Mouse (Mus musculus): Measurements from ENCODE around the gene Tnk1. TPM values are rescaled to one million over a fixed set of nuclear protein-coding genes. Genes with fewer than 3 reads are reported as not detected.

Tnk1 gene
- total RNA-seq, 1 experiment: 3.4 TPM

DNA sequence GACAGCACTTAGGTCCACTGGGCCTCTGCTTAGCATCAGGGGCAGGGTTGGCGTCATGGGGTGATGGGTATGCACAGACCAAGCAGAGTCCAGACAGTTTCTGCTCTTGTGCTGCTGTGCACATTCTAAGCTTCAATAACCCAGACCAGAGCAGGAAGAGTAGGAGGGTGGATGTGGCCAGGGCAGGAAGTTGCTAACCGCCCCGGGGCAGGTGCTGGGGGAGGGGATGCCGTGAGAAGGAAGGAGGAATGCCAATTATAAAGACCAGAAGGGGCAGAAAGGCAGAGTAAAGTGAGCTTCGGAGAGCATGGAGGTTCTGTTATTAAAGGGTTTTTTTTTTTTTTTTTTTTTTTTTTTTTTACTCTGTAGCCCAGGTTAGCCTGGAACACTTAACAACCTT is 36.1 kb upstream of the Tnk1 start:
- peak overlapping the region; percentile 44; the same call in 1 of the 2 replicates for H3K9ac ChIP-seq (ENCODE audit: insufficient read depth, low read depth, low read length, poor library complexity, severe bottlenecking)
- peak overlapping the region; percentile 77; the same call in 1 of the 2 replicates for H3K27ac ChIP-seq (ENCODE audit: insufficient read depth, low read depth, low read length, poor library complexity, severe bottlenecking)
- H3K9me3 ChIP-seq (ENCODE audit: control insufficient read depth, insufficient read depth, low read depth, low read length): no peaks in the 10 kb centered on the region
- TF ChIP-seq ZC3H11A (IDR thresholded peaks at IDR 0.05; ENCODE audit: borderline replicate concordance, low read depth, low read length): no peak
- 0 out of 2 replicates have a peak, but pooled peaks have one; percentile 28 for TF ChIP-seq ZNF384 (IDR thresholded peaks at IDR 0.05; ENCODE audit: low read depth, low read length)
- no peaks in the 10 kb centered on the region for H3K36me3 ChIP-seq (ENCODE audit: control insufficient read depth, insufficient read depth, low read length, poor library complexity, severe bottlenecking)
- H3K4me3 ChIP-seq (ENCODE audit: insufficient read depth in 1 of 2, low read depth in 1 of 2, low read length in 2 of 2, poor library complexity in 1 of 2, severe bottlenecking in 1 of 2): peak overlapping the region in 1 of 2 experiments; percentile 55; a peak in 2 of 4 replicates
- in situ Hi-C loops (cut with MboI; ENCODE audit: low sequenced_read_pairs in 2 of 2, unreplicated experiment in 2 of 2): no loop called here
- H3K4me1 ChIP-seq (ENCODE audit: control insufficient read depth in 2 of 2, insufficient read depth in 2 of 2, low read length in 2 of 2, poor library complexity in 1 of 2): peaks cover 10 to 34% of the 10 kb centered on the region in 2 experiments; a peak in 3 of 4 replicates
- DNase-seq (ENCODE audit: low read depth, low spot score): no peak

DNA sequence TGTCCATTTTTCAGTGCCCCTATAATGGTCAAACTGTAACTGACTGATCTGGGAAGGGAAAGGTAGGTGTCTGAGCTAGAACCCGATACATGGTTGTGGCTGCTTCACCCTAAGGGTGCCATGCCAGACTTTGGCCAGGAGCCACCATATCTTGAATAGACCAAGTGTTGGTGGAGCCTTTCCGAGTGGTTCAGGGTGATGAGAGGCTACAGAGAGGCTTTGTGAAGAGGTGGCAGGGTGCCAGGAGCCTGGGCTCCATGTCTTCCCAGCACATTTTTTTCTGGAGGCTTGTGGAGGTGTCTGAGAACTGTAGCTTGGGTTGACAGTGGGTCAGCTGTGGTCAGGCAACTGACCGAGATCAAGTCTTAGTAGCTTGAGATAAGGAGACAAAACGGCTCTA is 33.0 kb upstream of the Tnk1 start:
- H3K9ac ChIP-seq (ENCODE audit: insufficient read depth, low read depth, low read length, poor library complexity, severe bottlenecking): no peak overlapping the region
- in situ Hi-C loops (cut with MboI; ENCODE audit: low sequenced_read_pairs in 2 of 2, unreplicated experiment in 2 of 2): no loop called here
- no peak overlapping the region for H3K27ac ChIP-seq (ENCODE audit: insufficient read depth, low read depth, low read length, poor library complexity, severe bottlenecking)
- TF ChIP-seq MAFK (IDR thresholded peaks at IDR 0.05; ENCODE audit: insufficient read depth, low read depth, low read length): no peak
- no peak for DNase-seq (ENCODE audit: low read depth, low spot score)
- H3K36me3 ChIP-seq (ENCODE audit: control insufficient read depth, insufficient read depth, low read length, poor library complexity, severe bottlenecking): no peaks in the 10 kb centered on the region
- no peak overlapping the region for H3K4me3 ChIP-seq (ENCODE audit: insufficient read depth in 1 of 2, low read depth in 1 of 2, low read length in 2 of 2, poor library complexity in 1 of 2, severe bottlenecking in 1 of 2)
- no peaks in the 10 kb centered on the region for H3K9me3 ChIP-seq (ENCODE audit: control insufficient read depth, insufficient read depth, low read depth, low read length)
- H3K4me1 ChIP-seq (ENCODE audit: control insufficient read depth in 2 of 2, insufficient read depth in 2 of 2, low read length in 2 of 2, poor library complexity in 1 of 2): peaks cover 10 to 20% of the 10 kb centered on the region in 2 experiments; a peak in 3 of 4 replicates

DNA sequence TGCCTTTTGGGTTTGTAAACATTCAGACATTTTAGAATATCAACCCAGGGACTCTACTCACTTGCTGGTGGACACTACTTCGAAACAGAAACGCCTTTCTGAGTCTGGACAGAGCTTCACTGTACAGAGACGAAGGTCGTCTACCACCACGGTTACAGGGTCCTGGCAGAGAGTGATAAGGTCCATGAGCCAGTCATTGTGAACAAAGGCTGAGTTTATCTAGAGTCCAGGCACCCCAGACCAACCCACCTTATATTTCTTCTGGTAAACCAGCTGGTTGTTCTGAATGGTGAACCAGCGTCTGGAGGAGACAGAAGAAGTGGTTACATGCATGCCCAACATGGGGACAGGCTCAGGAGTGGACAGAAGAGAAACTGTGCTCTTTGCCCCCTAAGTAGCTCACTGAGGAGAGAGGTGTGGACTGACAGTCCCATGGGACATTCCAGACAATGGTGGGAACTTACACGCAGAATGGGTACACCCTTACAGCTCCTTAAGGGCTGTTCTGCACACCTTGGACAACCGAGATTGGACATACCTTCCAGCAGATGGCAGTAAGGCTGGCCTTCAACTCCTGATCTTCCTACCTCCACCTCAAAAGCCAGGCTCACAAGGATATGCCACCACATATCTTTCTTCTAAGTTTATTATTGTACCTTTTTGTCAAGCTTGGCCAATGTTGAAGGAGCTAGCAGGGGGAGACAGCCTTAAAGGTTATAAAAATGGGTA is 28.5 kb upstream of the Tnk1 start:
- H3K27ac ChIP-seq (ENCODE audit: insufficient read depth, low read depth, low read length, poor library complexity, severe bottlenecking): no peak overlapping the region
- H3K9ac ChIP-seq (ENCODE audit: insufficient read depth, low read depth, low read length, poor library complexity, severe bottlenecking): no peak overlapping the region
- no peaks in the 10 kb centered on the region for H3K9me3 ChIP-seq (ENCODE audit: control insufficient read depth, insufficient read depth, low read depth, low read length)
- H3K4me1 ChIP-seq (ENCODE audit: control insufficient read depth in 2 of 2, insufficient read depth in 2 of 2, low read length in 2 of 2, poor library complexity in 1 of 2): peaks cover 2 to 10% of the 10 kb centered on the region in 2 experiments; a peak in 1 of 4 replicates
- in situ Hi-C loops (cut with MboI; ENCODE audit: low sequenced_read_pairs in 2 of 2, unreplicated experiment in 2 of 2): no loop called here
- peaks cover 5% of the 10 kb centered on the region; the same call in 1 of the 2 replicates for H3K36me3 ChIP-seq (ENCODE audit: control insufficient read depth, insufficient read depth, low read length, poor library complexity, severe bottlenecking)
- TF ChIP-seq CHD2 (IDR thresholded peaks at IDR 0.05; ENCODE audit: low read depth, low read length) (no peak), MAFK (IDR thresholded peaks at IDR 0.05; ENCODE audit: insufficient read depth, low read depth, low read length) (no peak), HCFC1 (IDR thresholded peaks at IDR 0.05; ENCODE audit: borderline replicate concordance, insufficient read depth, low read length) (no peak), ZNF384 (IDR thresholded peaks at IDR 0.05; ENCODE audit: low read depth, low read length) (no peak), ZC3H11A (IDR thresholded peaks at IDR 0.05; ENCODE audit: borderline replicate concordance, low read depth, low read length) (no peak)
- DNase-seq (ENCODE audit: low read depth, low spot score): peak; percentile 55
- no peak overlapping the region for H3K4me3 ChIP-seq (ENCODE audit: insufficient read depth in 1 of 2, low read depth in 1 of 2, low read length in 2 of 2, poor library complexity in 1 of 2, severe bottlenecking in 1 of 2)

GRCm38 (mm10) chr11:69884663-69885062 is 26.1 kb upstream of the Tnk1 start:
- in situ Hi-C loops (cut with MboI; ENCODE audit: low sequenced_read_pairs in 2 of 2, unreplicated experiment in 2 of 2): no loop called here
- Histone ChIP-seq H3K9me3 (ENCODE audit: control insufficient read depth, insufficient read depth, low read depth, low read length) (no peaks in the 10 kb centered on the region), H3K4me3 (ENCODE audit: insufficient read depth in 1 of 2, low read depth in 1 of 2, low read length in 2 of 2, poor library complexity in 1 of 2, severe bottlenecking in 1 of 2) (no peak overlapping the region), H3K27ac (ENCODE audit: insufficient read depth, low read depth, low read length, poor library complexity, severe bottlenecking) (no peak overlapping the region), H3K4me1 (ENCODE audit: control insufficient read depth in 2 of 2, insufficient read depth in 2 of 2, low read length in 2 of 2, poor library complexity in 1 of 2) (peaks cover 0 to 7% of the 10 kb centered on the region in 2 experiments; a peak in 1 of 4 replicates), H3K36me3 (ENCODE audit: control insufficient read depth, insufficient read depth, low read length, poor library complexity, severe bottlenecking) (peaks cover 5% of the 10 kb centered on the region; the same call in 1 of the 2 replicates), H3K9ac (ENCODE audit: insufficient read depth, low read depth, low read length, poor library complexity, severe bottlenecking) (no peak overlapping the region)
- DNase-seq (ENCODE audit: low read depth, low spot score): no peak
- TF ChIP-seq MAFK (IDR thresholded peaks at IDR 0.05; ENCODE audit: insufficient read depth, low read depth, low read length) (no peak), CHD2 (IDR thresholded peaks at IDR 0.05; ENCODE audit: low read depth, low read length) (no peak), ZC3H11A (IDR thresholded peaks at IDR 0.05; ENCODE audit: borderline replicate concordance, low read depth, low read length) (no peak), ZNF384 (IDR thresholded peaks at IDR 0.05; ENCODE audit: low read depth, low read length) (no peak), HCFC1 (IDR thresholded peaks at IDR 0.05; ENCODE audit: borderline replicate concordance, insufficient read depth, low read length) (no peak)

DNA sequence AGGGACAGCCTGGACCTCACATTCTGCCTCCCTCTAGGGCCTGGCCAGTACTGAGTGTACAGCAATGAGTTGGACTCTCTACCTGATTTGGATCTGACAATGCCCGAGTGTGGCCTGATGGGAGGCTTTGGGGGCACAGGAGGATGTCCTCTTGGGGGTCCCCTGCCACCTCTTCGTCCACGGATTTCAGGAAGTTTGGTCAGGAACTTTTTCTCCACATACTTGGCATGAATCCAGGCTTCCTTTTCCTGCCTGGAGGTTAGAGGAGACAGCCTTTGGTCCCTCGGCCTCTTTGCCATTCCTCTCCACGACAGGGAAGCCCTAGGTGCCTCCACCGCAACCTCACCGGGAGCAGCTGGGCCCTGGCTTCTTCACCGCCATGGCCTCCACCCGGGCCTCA is 25.7 kb upstream of the Tnk1 start:
- peaks cover 0 to 12% of the 10 kb centered on the region in 2 experiments; a peak in 2 of 4 replicates for H3K4me1 ChIP-seq (ENCODE audit: control insufficient read depth in 2 of 2, insufficient read depth in 2 of 2, low read length in 2 of 2, poor library complexity in 1 of 2)
- no peak for DNase-seq (ENCODE audit: low read depth, low spot score)
- peaks cover 5% of the 10 kb centered on the region; the same call in 1 of the 2 replicates for H3K36me3 ChIP-seq (ENCODE audit: control insufficient read depth, insufficient read depth, low read length, poor library complexity, severe bottlenecking)
- no peak for TF ChIP-seq ZC3H11A (IDR thresholded peaks at IDR 0.05; ENCODE audit: borderline replicate concordance, low read depth, low read length)
- TF ChIP-seq ZNF384 (IDR thresholded peaks at IDR 0.05; ENCODE audit: low read depth, low read length): no peak
- no peak for TF ChIP-seq HCFC1 (IDR thresholded peaks at IDR 0.05; ENCODE audit: borderline replicate concordance, insufficient read depth, low read length)
- TF ChIP-seq CHD2 (IDR thresholded peaks at IDR 0.05; ENCODE audit: low read depth, low read length): no peak
- TF ChIP-seq MAFK (IDR thresholded peaks at IDR 0.05; ENCODE audit: insufficient read depth, low read depth, low read length): no peak
- H3K9me3 ChIP-seq (ENCODE audit: control insufficient read depth, insufficient read depth, low read depth, low read length): no peaks in the 10 kb centered on the region
- no peak overlapping the region for H3K4me3 ChIP-seq (ENCODE audit: insufficient read depth in 1 of 2, low read depth in 1 of 2, low read length in 2 of 2, poor library complexity in 1 of 2, severe bottlenecking in 1 of 2)
- H3K9ac ChIP-seq (ENCODE audit: insufficient read depth, low read depth, low read length, poor library complexity, severe bottlenecking): no peak overlapping the region
- in situ Hi-C loops (cut with MboI; ENCODE audit: low sequenced_read_pairs in 2 of 2, unreplicated experiment in 2 of 2): no loop called here
- no peak overlapping the region for H3K27ac ChIP-seq (ENCODE audit: insufficient read depth, low read depth, low read length, poor library complexity, severe bottlenecking)
